Mouse (Mus musculus) bone marrow, adult 2 months (tissue): Measurements from ENCODE around the gene C1qtnf9.

Experiments
- CTCF ChIP-seq: fragments of 200-500 bp; IDR thresholded peaks from 2 replicates; pipeline ENCODE4 v1.5.1; 2011; ENCODE audit warnings: low read length, control low read depth; ENCODE audit not compliant: control insufficient read depth, insufficient read depth
- POLR2A ChIP-seq: fragments of 200-500 bp; IDR thresholded peaks from 2 replicates; pipeline ENCODE4 v1.6.1; 2011; ENCODE audit warnings: low read depth, mild to moderate bottlenecking, control low read depth, low read length, borderline replicate concordance; ENCODE audit not compliant: control insufficient read depth

GRCm38 (mm10) chr14:60754656-60755055, 13.3 kb upstream of the C1qtnf9 start:
- TF ChIP-seq POLR2A = no peak
- no peak for TF ChIP-seq CTCF
